Mouse (Mus musculus): ENCODE measurements at regions not wholly inside any gene's neighbourhood (a gene's known extent, or its start where the extent isn't known, plus 50 kb on each side); places are given as distances from the start of the nearest gene placed in this dataset.
A peak's percentile ranks its signal among the peaks of the same experiment; 100 is the strongest.

GRCm38 (mm10) chr12:117427431-117427830 lies 88.8 kb upstream of the Rapgef5 start:
- no peaks in the 10 kb centered on the region for H3K27me3 ChIP-seq (ENCODE audit: control insufficient read depth, insufficient read depth, low read length, poor library complexity, severe bottlenecking)
- TF ChIP-seq CTCF (IDR thresholded peaks at IDR 0.05; ENCODE audit: low read depth, low read length): peak; percentile 66
- no peak for TF ChIP-seq POLR2A (IDR thresholded peaks at IDR 0.05; ENCODE audit: insufficient read depth, low read length)
- no peak for TF ChIP-seq EP300 (IDR thresholded peaks at IDR 0.05; ENCODE audit: insufficient read depth, low read depth, low read length)
- H3K4me1 ChIP-seq (ENCODE audit: control insufficient read depth, insufficient read depth, low read length): no peaks in the 10 kb centered on the region
- no peaks in the 10 kb centered on the region for H3K36me3 ChIP-seq (ENCODE audit: control insufficient read depth, insufficient read depth, low read length, poor library complexity, severe bottlenecking)
- no peak overlapping the region for H3K9ac ChIP-seq (ENCODE audit: low read depth, poor library complexity, severe bottlenecking)
- H3K4me3 ChIP-seq (ENCODE audit: low read depth, low read length): no peak overlapping the region
- no peak overlapping the region for H3K27ac ChIP-seq (ENCODE audit: insufficient read depth, low read length)
- H3K9me3 ChIP-seq (replicated peaks; ENCODE audit: control insufficient read depth, insufficient read depth, low read length, poor library complexity, severe bottlenecking): no peaks in the 10 kb centered on the region

- no peaks in the 10 kb centered on the region for H3K36me3 ChIP-seq (ENCODE audit: control insufficient read depth, insufficient read depth, low read length, poor library complexity, severe bottlenecking)
- no peak overlapping the region for H3K9ac ChIP-seq (ENCODE audit: low read depth, poor library complexity, severe bottlenecking)
- TF ChIP-seq CTCF (IDR thresholded peaks at IDR 0.05; ENCODE audit: low read depth, low read length) (no peak), POLR2A (IDR thresholded peaks at IDR 0.05; ENCODE audit: insufficient read depth, low read length) (no peak), EP300 (IDR thresholded peaks at IDR 0.05; ENCODE audit: insufficient read depth, low read depth, low read length) (no peak)
- no peak overlapping the region for H3K4me3 ChIP-seq (ENCODE audit: low read depth, low read length)
- H3K4me1 ChIP-seq (ENCODE audit: control insufficient read depth, insufficient read depth, low read length): no peaks in the 10 kb centered on the region
- H3K9me3 ChIP-seq (replicated peaks; ENCODE audit: control insufficient read depth, insufficient read depth, low read length, poor library complexity, severe bottlenecking): no peaks in the 10 kb centered on the region
- no peak overlapping the region for H3K27ac ChIP-seq (ENCODE audit: insufficient read depth, low read length)
- H3K27me3 ChIP-seq (ENCODE audit: control insufficient read depth, insufficient read depth, low read length, poor library complexity, severe bottlenecking): no peaks in the 10 kb centered on the region
Observed at GRCm38 (mm10) chr12:117430886-117431285, 85.4 kb upstream of the Rapgef5 start.

- Histone ChIP-seq H3K27me3 (ENCODE audit: control insufficient read depth, insufficient read depth, low read length, poor library complexity, severe bottlenecking) (no peaks in the 10 kb centered on the region), H3K9me3 (replicated peaks; ENCODE audit: control insufficient read depth, insufficient read depth, low read length, poor library complexity, severe bottlenecking) (no peaks in the 10 kb centered on the region), H3K27ac (ENCODE audit: insufficient read depth, low read length) (no peak overlapping the region), H3K4me3 (ENCODE audit: low read depth, low read length) (no peak overlapping the region), H3K36me3 (ENCODE audit: control insufficient read depth, insufficient read depth, low read length, poor library complexity, severe bottlenecking) (no peaks in the 10 kb centered on the region), H3K9ac (ENCODE audit: low read depth, poor library complexity, severe bottlenecking) (no peak overlapping the region), H3K4me1 (ENCODE audit: control insufficient read depth, insufficient read depth, low read length) (peaks cover 2% of the 10 kb centered on the region)
- TF ChIP-seq POLR2A (IDR thresholded peaks at IDR 0.05; ENCODE audit: insufficient read depth, low read length) (no peak), EP300 (IDR thresholded peaks at IDR 0.05; ENCODE audit: insufficient read depth, low read depth, low read length) (no peak), CTCF (IDR thresholded peaks at IDR 0.05; ENCODE audit: low read depth, low read length) (no peak)
Observed at GRCm38 (mm10) chr12:117432788-117433187, 83.5 kb upstream of the Rapgef5 start.

- no peak overlapping the region for H3K4me3 ChIP-seq (ENCODE audit: low read depth, low read length)
- H3K27me3 ChIP-seq (ENCODE audit: control insufficient read depth, insufficient read depth, low read length, poor library complexity, severe bottlenecking): no peaks in the 10 kb centered on the region
- peaks cover 5% of the 10 kb centered on the region for H3K4me1 ChIP-seq (ENCODE audit: control insufficient read depth, insufficient read depth, low read length)
- H3K36me3 ChIP-seq (ENCODE audit: control insufficient read depth, insufficient read depth, low read length, poor library complexity, severe bottlenecking): no peaks in the 10 kb centered on the region
- TF ChIP-seq EP300 (IDR thresholded peaks at IDR 0.05; ENCODE audit: insufficient read depth, low read depth, low read length): no peak
- no peak overlapping the region for H3K27ac ChIP-seq (ENCODE audit: insufficient read depth, low read length)
- H3K9ac ChIP-seq (ENCODE audit: low read depth, poor library complexity, severe bottlenecking): no peak overlapping the region
- no peaks in the 10 kb centered on the region for H3K9me3 ChIP-seq (replicated peaks; ENCODE audit: control insufficient read depth, insufficient read depth, low read length, poor library complexity, severe bottlenecking)
Observed at GRCm38 (mm10) chr12:117437011-117437410, 79.3 kb upstream of the Rapgef5 start.

- H3K4me3 ChIP-seq (ENCODE audit: low read depth, low read length): no peak overlapping the region
- H3K27ac ChIP-seq (ENCODE audit: insufficient read depth, low read length): no peak overlapping the region
- H3K27me3 ChIP-seq (ENCODE audit: control insufficient read depth, insufficient read depth, low read length, poor library complexity, severe bottlenecking): no peaks in the 10 kb centered on the region
- no peak overlapping the region for H3K9ac ChIP-seq (ENCODE audit: low read depth, poor library complexity, severe bottlenecking)
- TF ChIP-seq POLR2A (IDR thresholded peaks at IDR 0.05; ENCODE audit: insufficient read depth, low read length): no peak
- TF ChIP-seq EP300 (IDR thresholded peaks at IDR 0.05; ENCODE audit: insufficient read depth, low read depth, low read length): no peak
- TF ChIP-seq CTCF (IDR thresholded peaks at IDR 0.05; ENCODE audit: low read depth, low read length): no peak
- H3K4me1 ChIP-seq (ENCODE audit: control insufficient read depth, insufficient read depth, low read length): peaks cover 5% of the 10 kb centered on the region
- no peaks in the 10 kb centered on the region for H3K9me3 ChIP-seq (replicated peaks; ENCODE audit: control insufficient read depth, insufficient read depth, low read length, poor library complexity, severe bottlenecking)
- no peaks in the 10 kb centered on the region for H3K36me3 ChIP-seq (ENCODE audit: control insufficient read depth, insufficient read depth, low read length, poor library complexity, severe bottlenecking)
Observed at GRCm38 (mm10) chr12:117439015-117439605, 77.2 kb upstream of the Rapgef5 start.

- Histone ChIP-seq H3K4me3 (ENCODE audit: low read depth, low read length) (no peak overlapping the region), H3K27me3 (ENCODE audit: control insufficient read depth, insufficient read depth, low read length, poor library complexity, severe bottlenecking) (no peaks in the 10 kb centered on the region), H3K9ac (ENCODE audit: low read depth, poor library complexity, severe bottlenecking) (no peak overlapping the region), H3K9me3 (replicated peaks; ENCODE audit: control insufficient read depth, insufficient read depth, low read length, poor library complexity, severe bottlenecking) (no peaks in the 10 kb centered on the region), H3K27ac (ENCODE audit: insufficient read depth, low read length) (no peak overlapping the region), H3K36me3 (ENCODE audit: control insufficient read depth, insufficient read depth, low read length, poor library complexity, severe bottlenecking) (no peaks in the 10 kb centered on the region), H3K4me1 (ENCODE audit: control insufficient read depth, insufficient read depth, low read length) (peaks cover 4% of the 10 kb centered on the region)
- TF ChIP-seq POLR2A (IDR thresholded peaks at IDR 0.05; ENCODE audit: insufficient read depth, low read length) (no peak), EP300 (IDR thresholded peaks at IDR 0.05; ENCODE audit: insufficient read depth, low read depth, low read length) (no peak), CTCF (IDR thresholded peaks at IDR 0.05; ENCODE audit: low read depth, low read length) (no peak)
Observed at GRCm38 (mm10) chr12:117444247-117444989, 71.9 kb upstream of the Rapgef5 start.

Measured in ES-Bruce4 (cell line).